ENCODE assay signal across 8 mouse cellular contexts in the genomic region with DNA sequence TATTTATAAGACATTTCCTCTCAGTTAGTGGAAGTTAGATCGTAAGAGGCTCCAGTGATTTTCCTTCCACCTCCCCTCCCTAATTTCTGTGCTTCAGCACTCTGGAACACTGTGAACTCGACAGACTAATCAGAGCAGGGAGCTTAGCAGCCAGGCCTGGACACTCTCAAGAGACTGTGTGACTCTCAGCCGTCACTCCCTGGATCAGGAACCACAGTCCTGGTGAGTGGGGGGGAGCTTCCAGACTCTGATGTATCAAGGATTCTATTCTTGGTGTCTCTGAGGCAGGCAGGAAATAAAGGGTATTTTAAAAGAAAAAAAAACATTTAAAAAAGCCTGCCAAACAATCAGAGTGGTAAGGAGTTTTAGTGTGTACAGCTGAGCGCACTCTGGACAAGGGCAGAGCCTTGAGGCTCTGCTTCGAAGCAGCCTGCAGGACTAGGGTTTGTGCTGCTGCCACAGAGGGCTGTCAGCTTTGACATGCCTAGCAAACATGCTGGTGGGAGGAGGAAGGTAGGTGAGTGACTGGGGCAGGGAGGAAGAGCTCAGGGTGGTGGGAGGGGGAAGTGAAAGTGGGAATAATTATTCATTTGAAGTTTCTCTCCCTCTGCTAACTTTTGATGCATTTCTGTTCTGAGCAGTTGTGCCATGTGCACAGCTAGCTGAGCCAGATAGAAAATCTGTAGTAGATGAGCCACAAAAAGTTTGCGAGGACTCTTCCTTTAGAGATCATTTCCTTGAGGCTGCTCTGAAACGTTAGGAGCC.
DNase-seq lines count a peak whose midpoint lies in the region; ATAC-seq and TF ChIP-seq lines count a peak whose summit lies in the region.

No protein-coding gene starts in this region.

- no peak overlapping the region for H3K4me2 ChIP-seq in hindbrain, embryonic 11.5 days (replicated peaks; ENCODE audit: low read depth, low read length)
- H3K4me2 ChIP-seq in hindbrain, embryonic 13.5 days = no peak overlapping the region
- 0 out of 2 replicates have a peak overlapping the region, but pooled peaks have one; percentile 5 for H3K4me2 ChIP-seq in limb, embryonic 15.5 days
- H3K4me2 ChIP-seq in midbrain, embryonic 15.5 days = no peak overlapping the region

- H3K36me3 ChIP-seq in hindbrain, embryonic 11.5 days (ENCODE audit: control insufficient read depth, insufficient read depth, low read length) = no peaks in the 10 kb centered on the region
- no peaks in the 10 kb centered on the region for H3K36me3 ChIP-seq in hindbrain, embryonic 13.5 days
- no peaks in the 10 kb centered on the region for H3K36me3 ChIP-seq in embryonic facial prominence, embryonic 10.5 days (replicated peaks)
- peaks cover 11% of the 10 kb centered on the region for H3K36me3 ChIP-seq in heart, adult 2 months (ENCODE audit: control insufficient read depth, insufficient read depth, low read length)
- H3K36me3 ChIP-seq in limb, embryonic 15.5 days = no peaks in the 10 kb centered on the region
- no peaks in the 10 kb centered on the region for H3K36me3 ChIP-seq in midbrain, embryonic 15.5 days (replicated peaks)
- H3K36me3 ChIP-seq in thymus, adult 2 months (ENCODE audit: control insufficient read depth, insufficient read depth, low read length) = no peaks in the 10 kb centered on the region

- DNase-seq in hindbrain, embryonic 11.5 days (ENCODE audit: low spot score) = peak; percentile 9
- DNase-seq in embryonic facial prominence, embryonic 10.5 days (ENCODE audit: low spot score) = peak; percentile 39
- DNase-seq in heart, adult 2 months = peak; percentile 79 to 87
- DNase-seq in kidney, adult 9 months = peak; percentile 77
- DNase-seq in thymus, adult 2 months = no peak

- TF ChIP-seq EP300 in heart, adult 2 months (IDR thresholded peaks at IDR 0.05; ENCODE audit: insufficient read depth, low read depth, low read length) = peak; percentile 96

- no peaks in the 10 kb centered on the region for H3K9me3 ChIP-seq in hindbrain, embryonic 11.5 days (ENCODE audit: control insufficient read depth, low read length)
- no peaks in the 10 kb centered on the region for H3K9me3 ChIP-seq in hindbrain, embryonic 13.5 days
- H3K9me3 ChIP-seq in embryonic facial prominence, embryonic 10.5 days = no peaks in the 10 kb centered on the region
- H3K9me3 ChIP-seq in limb, embryonic 15.5 days = no peaks in the 10 kb centered on the region
- H3K9me3 ChIP-seq in midbrain, embryonic 15.5 days = no peaks in the 10 kb centered on the region

- H3K4me3 ChIP-seq in hindbrain, embryonic 11.5 days (ENCODE audit: low read depth, low read length) = no peak overlapping the region
- no peak overlapping the region for H3K4me3 ChIP-seq in hindbrain, embryonic 13.5 days
- no peak overlapping the region for H3K4me3 ChIP-seq in embryonic facial prominence, embryonic 10.5 days
- H3K4me3 ChIP-seq in heart, adult 2 months = peak overlapping the region; percentile 61
- H3K4me3 ChIP-seq in limb, embryonic 15.5 days = no peak overlapping the region
- H3K4me3 ChIP-seq in midbrain, embryonic 15.5 days = no peak overlapping the region
- no peak overlapping the region for H3K4me3 ChIP-seq in thymus, adult 2 months (ENCODE audit: control insufficient read depth, insufficient read depth, low read length)

- no peaks in the 10 kb centered on the region for H3K27me3 ChIP-seq in hindbrain, embryonic 11.5 days (ENCODE audit: control insufficient read depth, insufficient read depth, low read length)
- no peaks in the 10 kb centered on the region for H3K27me3 ChIP-seq in hindbrain, embryonic 13.5 days
- H3K27me3 ChIP-seq in embryonic facial prominence, embryonic 10.5 days (replicated peaks; ENCODE audit: low read depth, poor library complexity, severe bottlenecking) = no peaks in the 10 kb centered on the region
- no peaks in the 10 kb centered on the region for H3K27me3 ChIP-seq in heart, adult 2 months (ENCODE audit: control insufficient read depth, insufficient read depth, low read length)
- H3K27me3 ChIP-seq in limb, embryonic 15.5 days = no peaks in the 10 kb centered on the region
- no peaks in the 10 kb centered on the region for H3K27me3 ChIP-seq in midbrain, embryonic 15.5 days (replicated peaks)
- H3K27me3 ChIP-seq in thymus, adult 2 months (ENCODE audit: control insufficient read depth, insufficient read depth, low read length) = no peaks in the 10 kb centered on the region

- no peaks in the 10 kb centered on the region; the same call in 1 of the 2 replicates for H3K79me2 ChIP-seq in heart, adult 2 months (replicated peaks; ENCODE audit: control insufficient read depth, insufficient read depth, low read length)

- H3K9ac ChIP-seq in hindbrain, embryonic 11.5 days (ENCODE audit: low read depth, low read length) = no peak overlapping the region
- H3K9ac ChIP-seq in hindbrain, embryonic 13.5 days = no peak overlapping the region
- H3K9ac ChIP-seq in heart, adult 2 months (ENCODE audit: low read depth, low read length) = peak overlapping the region; percentile 58
- no peak overlapping the region for H3K9ac ChIP-seq in limb, embryonic 15.5 days
- no peak overlapping the region for H3K9ac ChIP-seq in midbrain, embryonic 15.5 days

- ATAC-seq in hindbrain, embryonic 11.5 days (ENCODE audit: low FRiP score) = no peak
- no peak for ATAC-seq in hindbrain, embryonic 13.5 days (ENCODE audit: low FRiP score)
- no peak for ATAC-seq in limb, embryonic 15.5 days (ENCODE audit: insufficient number of reproducible peaks, low FRiP score, low TSS enrichment, low read depth)
- ATAC-seq in midbrain, embryonic 15.5 days (replicated peaks) = 0 out of 2 replicates have a peak, but pooled peaks have one; percentile 39

- no peak overlapping the region for H3K27ac ChIP-seq in hindbrain, embryonic 11.5 days (ENCODE audit: low read depth, low read length)
- H3K27ac ChIP-seq in hindbrain, embryonic 13.5 days = no peak overlapping the region
- H3K27ac ChIP-seq in embryonic facial prominence, embryonic 10.5 days (replicated peaks) = peak overlapping the region; percentile 66; the same call in 1 of the 2 replicates
- H3K27ac ChIP-seq in heart, adult 2 months = peak overlapping the region; percentile 96
- H3K27ac ChIP-seq in limb, embryonic 15.5 days = peak overlapping the region; percentile 40
- H3K27ac ChIP-seq in midbrain, embryonic 15.5 days = no peak overlapping the region
- H3K27ac ChIP-seq in thymus, adult 2 months (ENCODE audit: control insufficient read depth, insufficient read depth, low read length) = no peak overlapping the region

- TF ChIP-seq CTCF in heart, adult 2 months (IDR thresholded peaks at IDR 0.05) = no peak
- no peak for TF ChIP-seq CTCF in thymus, adult 2 months (IDR thresholded peaks at IDR 0.05; ENCODE audit: borderline replicate concordance, control insufficient read depth, extremely low read depth, insufficient read depth, low read length, poor library complexity)

- TF ChIP-seq POLR2A in heart, adult 2 months (IDR thresholded peaks at IDR 0.05; ENCODE audit: insufficient read depth, low read depth, low read length) = peak; percentile 78
- TF ChIP-seq POLR2A in thymus, adult 2 months (IDR thresholded peaks at IDR 0.05; ENCODE audit: control insufficient read depth, extremely low read depth, insufficient read depth, low read length, poor library complexity) = no peak

- intact Hi-C loops in heart, adult 2 months (cut with DNase I) = loop anchor here (1.0 to 10.0 kb wide), 7 partner anchors 29 to 487 kb away; partner anchors contain the start of gene Zbtb20

- WGBS in hindbrain, embryonic 11.5 days = 42% methylated on average over 7 of the region's 7 CpGs
- 39% methylated on average over 7 of the region's 7 CpGs for WGBS in hindbrain, embryonic 13.5 days
- 27% methylated on average over 7 of the region's 7 CpGs for WGBS in embryonic facial prominence, embryonic 10.5 days
- WGBS in heart, adult 2 months = under 1% methylated on average over 7 of the region's 7 CpGs
- WGBS in limb, embryonic 15.5 days = 26% methylated on average over 7 of the region's 7 CpGs
- WGBS in midbrain, embryonic 15.5 days = 22% methylated on average over 7 of the region's 7 CpGs
- 38% methylated on average over 7 of the region's 7 CpGs for WGBS in thymus, adult 2 months

- no peaks in the 10 kb centered on the region for H3K4me1 ChIP-seq in hindbrain, embryonic 11.5 days (replicated peaks; ENCODE audit: control insufficient read depth, insufficient read depth, low read length)
- H3K4me1 ChIP-seq in hindbrain, embryonic 13.5 days (replicated peaks) = 0 out of 2 replicates have a peak, but pooled peaks cover 12% of the 10 kb centered on the region
- peaks cover 26% of the 10 kb centered on the region for H3K4me1 ChIP-seq in embryonic facial prominence, embryonic 10.5 days
- H3K4me1 ChIP-seq in heart, adult 2 months (ENCODE audit: control insufficient read depth, insufficient read depth, low read length) = peaks cover 15% of the 10 kb centered on the region
- H3K4me1 ChIP-seq in limb, embryonic 15.5 days = peaks cover 12% of the 10 kb centered on the region
- H3K4me1 ChIP-seq in midbrain, embryonic 15.5 days = 0 out of 2 replicates have a peak, but pooled peaks cover 5% of the 10 kb centered on the region
- H3K4me1 ChIP-seq in thymus, adult 2 months (replicated peaks; ENCODE audit: control insufficient read depth, insufficient read depth, low read length) = no peaks in the 10 kb centered on the region

Comparison
In these comparisons a context has a peak if more than half of its experiments do, and no peak if none do; other contexts are left out.
1. H3K27ac ChIP-seq: peak in embryonic facial prominence, embryonic 10.5 days (single experiment), heart, adult 2 months (single experiment) and limb, embryonic 15.5 days (single experiment); none in hindbrain, embryonic 11.5 days (single experiment), hindbrain, embryonic 13.5 days (single experiment), midbrain, embryonic 15.5 days (single experiment) and thymus, adult 2 months (single experiment).